Mouse (Mus musculus) kidney, adult 2 months (tissue): Measurements from ENCODE around the gene Dner.

ENCODE experiments used
- CTCF ChIP-seq: fragments of 200-500 bp; conservative IDR thresholded peaks from 2 replicates; pipeline ENCODE4 v1.5.1; 2011; ENCODE audit warnings: low read depth, mild to moderate bottlenecking, control low read depth, low read length, moderate library complexity, mixed read lengths; ENCODE audit not compliant: insufficient read depth, insufficient read length
- POLR2A ChIP-seq: fragments of 200-500 bp; IDR thresholded peaks from one replicate; pipeline ENCODE4 v1.6.1; 2011; ENCODE audit warnings: low read depth, low read length, control low read depth

DNA sequence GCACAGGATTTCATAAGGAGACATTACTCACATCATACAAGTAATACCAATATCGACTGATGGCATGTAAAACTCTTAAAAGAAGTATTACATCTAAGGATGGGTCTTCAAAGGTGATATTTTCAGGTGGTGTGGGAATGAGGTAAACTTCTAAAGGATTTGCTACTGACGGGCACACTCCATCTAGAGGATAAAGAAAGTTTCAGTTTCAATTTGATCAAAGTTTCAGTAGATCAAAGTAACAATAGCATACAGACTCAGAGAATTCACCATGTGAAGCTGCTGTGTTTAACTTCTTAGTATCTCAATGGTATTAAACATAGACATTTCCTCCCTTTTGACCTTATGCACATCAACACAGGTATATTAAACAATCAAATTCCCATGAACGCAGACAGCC lies 46.1 kb upstream of the Dner start:
- no peak for TF ChIP-seq CTCF
- TF ChIP-seq POLR2A, result no peak
